Mouse (Mus musculus): ENCODE measurements around the gene Golga2.

Gene Golga2

GRCm38 (mm10) chr2:32287334-32287840, at the start of gene Golga2:
Golga2 (plus strand) TSS chr2:32287384.
- DNase-seq, result no peak

- DNase-seq, result no peak
These were observed 49.6 kb upstream of the Golga2 start for GRCm38 (mm10) chr2:32237571-32237970.

- DNase-seq, result no peak
These were observed 48.3 kb upstream of the Golga2 start for GRCm38 (mm10) chr2:32238708-32239435.

GRCm38 (mm10) chr2:32240591-32240990, 46.6 kb upstream of the Golga2 start:
- no peak for DNase-seq

GRCm38 (mm10) chr2:32242986-32243385, 44.2 kb upstream of the Golga2 start:
- DNase-seq, result no peak

GRCm38 (mm10) chr2:32246741-32247140, 40.4 kb upstream of the Golga2 start:
- no peak for DNase-seq

GRCm38 (mm10) chr2:32248377-32249361, 38.5 kb upstream of the Golga2 start:
- DNase-seq, result no peak

GRCm38 (mm10) chr2:32251791-32252527, 35.2 kb upstream of the Golga2 start:
- no peak for DNase-seq

GRCm38 (mm10) chr2:32252658-32253057, 34.5 kb upstream of the Golga2 start:
- no peak for DNase-seq

- DNase-seq, result no peak
These were observed 33.8 kb upstream of the Golga2 start for GRCm38 (mm10) chr2:32253352-32253751.

- no peak for DNase-seq
These were observed 32.6 kb upstream of the Golga2 start for GRCm38 (mm10) chr2:32254563-32254962.

GRCm38 (mm10) chr2:32256273-32256672, 30.9 kb upstream of the Golga2 start:
- no peak for DNase-seq

- no peak for DNase-seq
These were observed 28.2 kb upstream of the Golga2 start for GRCm38 (mm10) chr2:32258887-32259533.

GRCm38 (mm10) chr2:32259657-32260417, 27.3 kb upstream of the Golga2 start, which contains the start of gene Uck1:
Uck1 (minus strand) TSS chr2:32260159.
- DNase-seq, result peak; percentile 92

- no peak for DNase-seq
These were observed 26.5 kb upstream of the Golga2 start for GRCm38 (mm10) chr2:32260635-32261034.

- DNase-seq, result no peak
These were observed 11.4 kb upstream of the Golga2 start for GRCm38 (mm10) chr2:32275823-32276222.

- DNase-seq, result no peak
These were observed 4.9 kb upstream of the Golga2 start for GRCm38 (mm10) chr2:32282289-32282688.

GRCm38 (mm10) chr2:32282727-32283126, 4.5 kb upstream of the Golga2 start:
- DNase-seq, result peak; percentile 48

- DNase-seq, result no peak
These were observed 3.2 kb upstream of the Golga2 start for GRCm38 (mm10) chr2:32283986-32284385.

- peak; percentile 98 for DNase-seq
These were observed 761 bp downstream of the Golga2 start, which contains the start of gene Swi5 for GRCm38 (mm10) chr2:32287923-32288367. Swi5 (minus strand) TSS chr2:32288075.

- no peak for DNase-seq
These were observed 1.3 kb downstream of the Golga2 start for GRCm38 (mm10) chr2:32288371-32288931.
